Mouse (Mus musculus): ENCODE measurements around the gene AW011738. TPM values are rescaled to one million over a fixed set of nuclear protein-coding genes. Genes with fewer than 3 reads are reported as not detected.
A peak's percentile ranks its signal among the peaks of the same experiment; 100 is the strongest.

Gene AW011738
- 1 to 10 TPM; 2.7 to 3.2 TPM for total RNA-seq (2021)
- long read RNA-seq, experiment 1: 0 reads
- long read RNA-seq, experiment 2, partial matches to known transcripts: 0 of 1 reads
- long read RNA-seq, experiment 2, other reads (novel, unspliced or antisense): 0 of 1 reads

GRCm38 (mm10) chr4:156203001-156203412 is at the start of gene AW011738:
TSS of gene AW011738 (plus strand) at chr4:156203304.
- peak; percentile 61 for DNase-seq

- DNase-seq: peak; percentile 1
Observed at GRCm38 (mm10) chr4:156154771-156155170, 48.3 kb upstream of the AW011738 start.

- no peak for DNase-seq
Observed at GRCm38 (mm10) chr4:156166477-156166876, 36.6 kb upstream of the AW011738 start.

- no peak for DNase-seq
Observed at GRCm38 (mm10) chr4:156168611-156169010, 34.5 kb upstream of the AW011738 start.

- DNase-seq: no peak
Observed at GRCm38 (mm10) chr4:156169129-156169528, 34.0 kb upstream of the AW011738 start.

- no peak for DNase-seq
Observed at GRCm38 (mm10) chr4:156171828-156172227, 31.3 kb upstream of the AW011738 start.

GRCm38 (mm10) chr4:156177630-156178029 is 25.5 kb upstream of the AW011738 start:
- DNase-seq: no peak

- DNase-seq: no peak
Observed at GRCm38 (mm10) chr4:156183747-156184146, 19.4 kb upstream of the AW011738 start.

- DNase-seq: no peak
Observed at GRCm38 (mm10) chr4:156184291-156184954, 18.7 kb upstream of the AW011738 start.

GRCm38 (mm10) chr4:156185456-156185949 is 17.6 kb upstream of the AW011738 start:
- no peak for DNase-seq

GRCm38 (mm10) chr4:156185950-156186850 is 16.9 kb upstream of the AW011738 start:
- no peak for DNase-seq

- DNase-seq: no peak
Observed at GRCm38 (mm10) chr4:156188162-156188810, 14.8 kb upstream of the AW011738 start.

- no peak for DNase-seq
Observed at GRCm38 (mm10) chr4:156188811-156189323, 14.2 kb upstream of the AW011738 start.

GRCm38 (mm10) chr4:156192421-156193199 is 10.5 kb upstream of the AW011738 start:
- DNase-seq: no peak

GRCm38 (mm10) chr4:156193200-156193590 is 9.9 kb upstream of the AW011738 start:
- no peak for DNase-seq

- no peak for DNase-seq
Observed at GRCm38 (mm10) chr4:156193906-156194305, 9.2 kb upstream of the AW011738 start.

GRCm38 (mm10) chr4:156194346-156194745 is 8.8 kb upstream of the AW011738 start:
- no peak for DNase-seq

- DNase-seq: peak; percentile 52
Observed at GRCm38 (mm10) chr4:156195927-156196870, 6.9 kb upstream of the AW011738 start.

GRCm38 (mm10) chr4:156197131-156197828 is 5.8 kb upstream of the AW011738 start, which contains the start of gene Agrn:
TSS of gene Agrn (minus strand) at chr4:156197488.
- DNase-seq: peak; percentile 76
